Mouse (Mus musculus): ENCODE results near the gene Kctd17. TPM values are rescaled to one million over a fixed set of nuclear protein-coding genes. Genes with fewer than 3 reads are reported as not detected.

The Kctd17 gene
- polyA plus RNA-seq, 1 experiment from 2014 or later, result 120 TPM

DNA sequence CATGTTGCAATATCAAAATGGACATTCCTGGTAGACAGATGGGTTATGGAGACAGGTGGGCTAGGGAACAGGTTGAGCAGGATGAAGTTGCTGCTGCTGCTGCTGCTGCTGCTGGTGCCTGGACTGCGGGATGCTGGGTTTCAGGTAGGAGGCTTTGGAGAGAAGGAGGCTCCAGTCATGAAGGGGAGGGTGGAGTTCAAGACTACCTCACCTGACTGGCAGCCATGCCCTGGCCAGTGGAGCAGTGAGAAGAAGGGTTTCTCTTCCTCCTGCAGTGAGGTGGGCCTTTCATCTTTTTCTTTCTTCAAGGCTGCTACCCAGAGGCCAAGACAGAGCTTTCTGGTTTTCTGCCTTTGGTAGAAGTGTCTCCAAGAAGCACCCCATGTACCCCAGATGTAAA lies 48.5 kb downstream of the Kctd17 start:
- no peak overlapping the region for H3K4me3 ChIP-seq (replicated peaks; ENCODE audit: low read depth, low read length)
- WGBS, result 87% methylated on average over 1 of the region's 1 CpGs
- ATAC-seq (ENCODE audit: low FRiP score, low TSS enrichment), result no peak
- no peak overlapping the region for H3K4me2 ChIP-seq (ENCODE audit: low read length)
- no peak for DNase-seq
- H3K4me1 ChIP-seq (ENCODE audit: control insufficient read depth, insufficient read depth, low read length), result no peaks in the 10 kb centered on the region
- no peak overlapping the region for H3K9ac ChIP-seq (replicated peaks; ENCODE audit: low read length)
- no peaks in the 10 kb centered on the region for H3K27me3 ChIP-seq (ENCODE audit: control insufficient read depth, insufficient read depth, low read length)
- no peaks in the 10 kb centered on the region for H3K36me3 ChIP-seq (ENCODE audit: control insufficient read depth, insufficient read depth, low read length)
- H3K9me3 ChIP-seq (ENCODE audit: control insufficient read depth, low read length), result no peaks in the 10 kb centered on the region
- H3K27ac ChIP-seq (replicated peaks; ENCODE audit: low read depth, low read length), result no peak overlapping the region

- H3K36me3 ChIP-seq (ENCODE audit: control insufficient read depth, insufficient read depth, low read length), result no peaks in the 10 kb centered on the region
- DNase-seq (no peak), ATAC-seq (ENCODE audit: low FRiP score, low TSS enrichment) (no peak)
- H3K4me2 ChIP-seq (ENCODE audit: low read length), result no peak overlapping the region
- H3K9ac ChIP-seq (replicated peaks; ENCODE audit: low read length), result no peak overlapping the region
- 93% methylated on average over 4 of the region's 4 CpGs for WGBS
- no peaks in the 10 kb centered on the region for H3K9me3 ChIP-seq (ENCODE audit: control insufficient read depth, low read length)
- no peak overlapping the region for H3K4me3 ChIP-seq (replicated peaks; ENCODE audit: low read depth, low read length)
- H3K27me3 ChIP-seq (ENCODE audit: control insufficient read depth, insufficient read depth, low read length), result no peaks in the 10 kb centered on the region
- H3K27ac ChIP-seq (replicated peaks; ENCODE audit: low read depth, low read length), result no peak overlapping the region
- H3K4me1 ChIP-seq (ENCODE audit: control insufficient read depth, insufficient read depth, low read length), result no peaks in the 10 kb centered on the region
These were observed 49.7 kb downstream of the Kctd17 start for GRCm38 (mm10) chr15:78478073-78478472.

DNA sequence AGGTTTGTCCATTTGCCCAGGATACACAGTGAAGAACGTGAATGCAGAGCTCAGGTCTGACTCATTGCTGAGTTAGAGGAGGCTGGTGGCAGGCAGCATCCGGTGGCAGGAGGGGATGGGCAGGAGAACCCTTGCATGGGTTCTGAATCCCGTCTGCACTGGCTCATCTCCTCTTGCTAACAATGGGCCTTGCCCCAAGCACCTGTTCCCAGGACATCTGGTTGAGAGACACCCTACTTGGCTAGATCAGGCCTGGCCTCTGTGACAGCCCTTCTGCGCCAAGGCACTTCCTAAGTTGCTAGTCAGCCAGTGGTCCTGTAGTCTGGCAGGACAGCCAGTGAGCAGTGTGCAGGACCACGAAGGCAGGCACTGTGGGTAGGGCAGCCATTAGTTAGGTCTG lies 51.1 kb downstream of the Kctd17 start:
- H3K4me3 ChIP-seq (replicated peaks; ENCODE audit: low read depth, low read length), result no peak overlapping the region
- DNase-seq, result no peak
- H3K9ac ChIP-seq (replicated peaks; ENCODE audit: low read length), result no peak overlapping the region
- no peaks in the 10 kb centered on the region for H3K27me3 ChIP-seq (ENCODE audit: control insufficient read depth, insufficient read depth, low read length)
- no peak overlapping the region for H3K4me2 ChIP-seq (ENCODE audit: low read length)
- H3K9me3 ChIP-seq (ENCODE audit: control insufficient read depth, low read length), result no peaks in the 10 kb centered on the region
- H3K36me3 ChIP-seq (ENCODE audit: control insufficient read depth, insufficient read depth, low read length), result no peaks in the 10 kb centered on the region
- 85% methylated on average over 5 of the region's 5 CpGs for WGBS
- H3K4me1 ChIP-seq (ENCODE audit: control insufficient read depth, insufficient read depth, low read length), result no peaks in the 10 kb centered on the region
- ATAC-seq (ENCODE audit: low FRiP score, low TSS enrichment), result no peak
- no peak overlapping the region for H3K27ac ChIP-seq (replicated peaks; ENCODE audit: low read depth, low read length)

DNA sequence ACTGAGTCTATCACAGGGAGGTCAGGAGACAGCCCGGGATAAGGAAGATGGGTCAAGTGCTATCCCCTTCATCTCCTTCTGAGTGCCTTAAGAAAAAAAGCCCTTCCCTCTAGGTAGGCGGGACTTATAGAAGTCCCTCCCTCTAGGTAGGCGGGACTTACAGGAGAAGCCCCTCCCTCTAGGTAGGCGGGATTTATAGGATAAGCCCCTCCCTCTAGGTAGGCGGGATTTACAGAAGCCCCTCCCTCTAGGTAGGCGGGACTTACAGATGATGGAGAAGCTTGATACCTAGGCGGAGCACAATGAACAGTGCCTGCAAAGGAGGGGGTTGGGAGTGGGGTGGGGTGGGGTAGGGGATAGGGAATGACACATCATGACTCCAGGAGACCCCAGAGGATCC lies 51.7 kb downstream of the Kctd17 start:
- Histone ChIP-seq H3K4me2 (ENCODE audit: low read length) (no peak overlapping the region), H3K27me3 (ENCODE audit: control insufficient read depth, insufficient read depth, low read length) (no peaks in the 10 kb centered on the region), H3K9me3 (ENCODE audit: control insufficient read depth, low read length) (no peaks in the 10 kb centered on the region), H3K9ac (replicated peaks; ENCODE audit: low read length) (no peak overlapping the region), H3K4me1 (ENCODE audit: control insufficient read depth, insufficient read depth, low read length) (no peaks in the 10 kb centered on the region), H3K36me3 (ENCODE audit: control insufficient read depth, insufficient read depth, low read length) (no peaks in the 10 kb centered on the region), H3K4me3 (replicated peaks; ENCODE audit: low read depth, low read length) (no peak overlapping the region), H3K27ac (replicated peaks; ENCODE audit: low read depth, low read length) (no peak overlapping the region)
- 76% methylated on average over 7 of the region's 7 CpGs for WGBS
- ATAC-seq (ENCODE audit: low FRiP score, low TSS enrichment) (no peak), DNase-seq (no peak)

GRCm38 (mm10) chr15:78480991-78481390 lies 52.6 kb downstream of the Kctd17 start:
- no peak for ATAC-seq (ENCODE audit: low FRiP score, low TSS enrichment)
- no peak overlapping the region for H3K4me2 ChIP-seq (ENCODE audit: low read length)
- H3K4me1 ChIP-seq (ENCODE audit: control insufficient read depth, insufficient read depth, low read length), result no peaks in the 10 kb centered on the region
- no peaks in the 10 kb centered on the region for H3K27me3 ChIP-seq (ENCODE audit: control insufficient read depth, insufficient read depth, low read length)
- no peaks in the 10 kb centered on the region for H3K9me3 ChIP-seq (ENCODE audit: control insufficient read depth, low read length)
- H3K4me3 ChIP-seq (replicated peaks; ENCODE audit: low read depth, low read length), result no peak overlapping the region
- no peak overlapping the region for H3K9ac ChIP-seq (replicated peaks; ENCODE audit: low read length)
- DNase-seq, result no peak
- no peak overlapping the region for H3K27ac ChIP-seq (replicated peaks; ENCODE audit: low read depth, low read length)
- H3K36me3 ChIP-seq (ENCODE audit: control insufficient read depth, insufficient read depth, low read length), result no peaks in the 10 kb centered on the region
- WGBS, result 90% methylated on average over 2 of the region's 2 CpGs

GRCm38 (mm10) chr15:78481448-78482000 lies 53.2 kb downstream of the Kctd17 start:
- ATAC-seq (ENCODE audit: low FRiP score, low TSS enrichment), result no peak
- Histone ChIP-seq H3K4me3 (replicated peaks; ENCODE audit: low read depth, low read length) (no peak overlapping the region), H3K27me3 (ENCODE audit: control insufficient read depth, insufficient read depth, low read length) (no peaks in the 10 kb centered on the region), H3K9ac (replicated peaks; ENCODE audit: low read length) (no peak overlapping the region), H3K4me1 (ENCODE audit: control insufficient read depth, insufficient read depth, low read length) (no peaks in the 10 kb centered on the region), H3K4me2 (ENCODE audit: low read length) (no peak overlapping the region), H3K9me3 (ENCODE audit: control insufficient read depth, low read length) (no peaks in the 10 kb centered on the region), H3K27ac (replicated peaks; ENCODE audit: low read depth, low read length) (no peak overlapping the region), H3K36me3 (ENCODE audit: control insufficient read depth, insufficient read depth, low read length) (no peaks in the 10 kb centered on the region)
- WGBS, result 55% methylated on average over 9 of the region's 9 CpGs
- DNase-seq, result no peak

DNA sequence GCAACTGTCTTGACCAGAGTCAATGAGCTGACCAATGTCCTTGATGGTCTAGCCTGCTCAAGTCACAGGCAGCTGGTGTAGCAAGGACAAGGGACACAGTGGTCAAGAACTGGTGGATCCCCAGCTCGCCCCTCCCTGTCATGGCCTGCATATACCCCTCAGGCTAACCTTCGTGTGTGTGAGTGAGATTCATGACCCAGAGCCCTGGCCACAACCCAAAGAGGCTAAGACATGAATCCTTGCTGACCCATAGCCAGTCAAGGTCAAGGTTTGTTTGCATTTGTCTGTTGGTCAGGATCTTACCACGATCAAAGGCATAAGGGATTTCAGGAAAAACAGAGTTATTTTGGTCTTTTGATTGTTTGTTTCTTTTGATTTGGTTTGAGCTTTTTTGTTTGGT lies 54.2 kb downstream of the Kctd17 start:
- H3K4me3 ChIP-seq (replicated peaks; ENCODE audit: low read depth, low read length), result no peak overlapping the region
- WGBS, result 66% methylated on average over 3 of the region's 3 CpGs
- H3K9ac ChIP-seq (replicated peaks; ENCODE audit: low read length), result no peak overlapping the region
- no peaks in the 10 kb centered on the region for H3K36me3 ChIP-seq (ENCODE audit: control insufficient read depth, insufficient read depth, low read length)
- DNase-seq, result no peak
- no peak for ATAC-seq (ENCODE audit: low FRiP score, low TSS enrichment)
- no peaks in the 10 kb centered on the region for H3K27me3 ChIP-seq (ENCODE audit: control insufficient read depth, insufficient read depth, low read length)
- H3K9me3 ChIP-seq (ENCODE audit: control insufficient read depth, low read length), result no peaks in the 10 kb centered on the region
- no peak overlapping the region for H3K4me2 ChIP-seq (ENCODE audit: low read length)
- H3K4me1 ChIP-seq (ENCODE audit: control insufficient read depth, insufficient read depth, low read length), result no peaks in the 10 kb centered on the region
- no peak overlapping the region for H3K27ac ChIP-seq (replicated peaks; ENCODE audit: low read depth, low read length)

DNA sequence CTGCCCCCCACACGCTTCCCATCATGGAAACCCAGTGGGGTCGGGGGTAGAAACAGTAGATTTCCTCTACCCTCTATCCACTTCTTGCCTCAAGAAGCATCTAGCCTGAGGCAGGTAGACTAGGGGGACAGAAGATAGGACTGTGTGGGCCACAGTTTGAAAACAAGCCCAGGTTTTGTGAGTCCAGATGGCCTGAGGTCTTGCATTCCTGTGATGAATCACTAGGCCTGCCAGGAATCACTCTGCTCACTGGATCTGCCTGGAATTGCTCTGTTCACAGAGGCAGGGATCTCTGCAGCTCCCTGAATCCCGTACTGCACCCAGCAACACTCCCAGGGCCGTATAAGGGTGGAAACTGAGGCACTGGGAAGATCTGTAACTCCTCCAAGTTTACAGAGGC lies 54.9 kb downstream of the Kctd17 start:
- H3K36me3 ChIP-seq (ENCODE audit: control insufficient read depth, insufficient read depth, low read length), result no peaks in the 10 kb centered on the region
- H3K27me3 ChIP-seq (ENCODE audit: control insufficient read depth, insufficient read depth, low read length), result no peaks in the 10 kb centered on the region
- no peak overlapping the region for H3K9ac ChIP-seq (replicated peaks; ENCODE audit: low read length)
- H3K27ac ChIP-seq (replicated peaks; ENCODE audit: low read depth, low read length), result no peak overlapping the region
- H3K4me3 ChIP-seq (replicated peaks; ENCODE audit: low read depth, low read length), result no peak overlapping the region
- H3K4me1 ChIP-seq (ENCODE audit: control insufficient read depth, insufficient read depth, low read length), result no peaks in the 10 kb centered on the region
- no peak overlapping the region for H3K4me2 ChIP-seq (ENCODE audit: low read length)
- H3K9me3 ChIP-seq (ENCODE audit: control insufficient read depth, low read length), result no peaks in the 10 kb centered on the region
- WGBS, result 82% methylated on average over 4 of the region's 4 CpGs
- ATAC-seq (ENCODE audit: low FRiP score, low TSS enrichment) (no peak), DNase-seq (no peak)

GRCm38 (mm10) chr15:78486564-78486963 lies 58.2 kb downstream of the Kctd17 start:
- no peak overlapping the region for H3K9ac ChIP-seq (replicated peaks; ENCODE audit: low read length)
- no peaks in the 10 kb centered on the region for H3K36me3 ChIP-seq (ENCODE audit: control insufficient read depth, insufficient read depth, low read length)
- no peak for DNase-seq
- no peaks in the 10 kb centered on the region for H3K27me3 ChIP-seq (ENCODE audit: control insufficient read depth, insufficient read depth, low read length)
- WGBS, result 92% methylated on average over 1 of the region's 1 CpGs
- no peak overlapping the region for H3K4me2 ChIP-seq (ENCODE audit: low read length)
- ATAC-seq (ENCODE audit: low FRiP score, low TSS enrichment), result no peak
- H3K4me1 ChIP-seq (ENCODE audit: control insufficient read depth, insufficient read depth, low read length), result no peaks in the 10 kb centered on the region
- H3K9me3 ChIP-seq (ENCODE audit: control insufficient read depth, low read length), result no peaks in the 10 kb centered on the region
- H3K27ac ChIP-seq (replicated peaks; ENCODE audit: low read depth, low read length), result no peak overlapping the region
- H3K4me3 ChIP-seq (replicated peaks; ENCODE audit: low read depth, low read length), result no peak overlapping the region
